Mouse (Mus musculus) embryonic stem cell, embryonic (primary cell): ENCODE data around the gene Josd1.

Experiments used
- CTCF ChIA-PET, 4 experiments: fragments of 300-600 bp in 2 of 4; fragments of 350-600 bp in 2 of 4; sonication (Branson Sonifier 250); formaldehyde crosslinking; loops; one replicate each; lab custom pipeline; 2022; ENCODE audit warnings: inconsistent platforms in 2 of 4; lab: Charles Lee
- POLR2A ChIA-PET, 4 experiments: fragments of 300-600 bp in 2 of 4; fragments of 350-600 bp in 2 of 4; sonication (Branson Sonifier 250); formaldehyde crosslinking; loops; one replicate each; lab custom pipeline; 2022; ENCODE audit warnings: antibody characterized with exemption in 4 of 4, inconsistent platforms in 1 of 4; lab: Charles Lee

Josd1 gene

DNA sequence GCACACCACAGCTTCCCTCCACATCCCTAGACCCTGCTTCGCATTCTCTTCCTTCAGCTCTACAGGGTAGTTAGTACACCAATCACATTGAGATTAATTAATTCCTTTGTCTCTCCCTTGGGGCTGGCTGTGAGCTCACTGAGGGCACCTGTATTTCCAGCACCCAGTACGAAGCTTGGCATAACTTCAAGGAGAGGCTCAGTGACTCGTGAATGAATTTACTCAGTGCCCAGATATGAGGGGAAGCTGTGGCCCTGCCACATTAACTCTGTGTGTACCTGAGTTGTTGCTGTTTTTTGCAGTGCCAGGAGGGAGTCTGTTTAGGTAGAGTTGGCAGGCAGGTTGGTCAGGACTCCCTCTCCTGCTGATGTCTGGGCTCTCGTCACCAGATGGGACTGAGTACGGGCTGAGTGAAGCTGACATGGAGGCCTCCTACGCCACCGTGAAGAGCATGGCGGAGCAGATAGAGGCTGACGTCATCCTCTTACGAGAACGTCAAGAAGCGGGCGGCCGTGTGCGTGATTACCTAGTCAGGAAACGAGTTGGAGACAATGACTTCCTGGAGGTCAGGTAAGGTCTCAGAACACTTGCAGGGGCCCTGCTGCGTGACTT lies 19.0 kb upstream of the Josd1 start:
- CTCF ChIA-PET: interaction anchor here in 3 of 4 experiments (0.5 to 1.9 kb wide), 4 partner anchors 9 to 359 kb away, joined by 3 to 12 read pairs (median 7); no protein-coding TSS in a partner anchor
- POLR2A ChIA-PET: interaction anchor here in 3 of 4 experiments (0.7 to 5.7 kb wide), 12 partner anchors 7 to 43 kb away, joined by 3 to 76 read pairs (median 4); partner anchors contain the start of gene Gtpbp1 (in 1 of the 3)

DNA sequence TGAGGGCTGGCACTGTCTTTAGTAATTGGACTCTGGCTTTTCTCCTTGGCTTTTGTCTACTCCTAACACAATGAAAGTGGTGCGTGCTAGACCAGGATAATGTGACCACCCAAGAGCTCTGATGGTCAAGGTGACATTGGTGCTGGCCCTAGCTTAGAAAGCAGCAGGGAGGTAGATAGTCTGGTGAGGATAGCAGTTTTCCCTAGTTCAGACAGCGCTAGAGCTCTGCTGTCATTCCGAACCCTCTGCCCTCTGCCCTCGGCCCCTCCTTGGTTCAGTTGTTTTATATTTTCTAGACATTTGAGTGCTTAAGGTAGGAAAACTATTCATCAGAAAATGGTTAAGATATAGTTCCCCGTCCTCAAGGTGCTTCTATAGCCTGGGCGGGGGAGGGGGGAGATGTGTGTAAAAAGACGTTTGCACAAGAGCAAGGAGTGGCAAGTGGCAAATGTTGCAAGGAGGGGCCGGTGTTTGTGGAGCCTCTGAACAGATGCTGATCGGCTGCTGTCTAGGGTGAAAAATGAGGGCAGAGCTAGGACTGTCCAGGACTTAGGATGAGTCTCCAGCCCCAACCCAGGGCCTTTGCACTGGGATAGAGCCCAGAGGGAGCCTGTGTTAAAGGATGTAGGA lies 10.0 kb upstream of the Josd1 start:
- POLR2A ChIA-PET: interaction anchor here in 3 of 4 experiments (0.5 to 8.3 kb wide), 19 partner anchors 10 to 86 kb away, joined by 3 to 76 read pairs (median 5); partner anchors contain the start of genes Fam227a (in 1 of the 3) and Josd1 (in 1 of the 3)
- CTCF ChIA-PET: interaction anchor here in 3 of 4 experiments (0.6 to 3.5 kb wide), 9 partner anchors 9 to 253 kb away, joined by 3 to 26 read pairs (median 3); no protein-coding TSS in a partner anchor

DNA sequence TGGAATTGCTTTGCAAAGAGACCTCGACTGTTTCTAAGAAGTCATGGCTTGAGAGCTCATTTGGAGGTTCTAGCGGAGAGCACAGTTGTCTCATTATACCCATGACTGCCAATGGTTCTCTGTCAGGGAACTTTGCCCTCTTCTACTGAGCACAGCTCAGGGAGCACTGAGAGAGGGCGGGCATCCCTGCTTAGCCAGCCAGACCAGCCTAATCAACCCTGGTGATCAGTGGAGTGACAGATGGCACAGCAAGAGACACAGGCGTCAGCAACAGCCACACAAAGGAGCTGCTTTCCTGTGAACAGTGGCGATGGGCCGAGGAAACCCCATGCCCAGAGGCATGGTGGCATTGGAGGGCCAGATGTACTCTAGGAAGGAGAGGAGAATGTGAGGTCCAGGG lies 9.3 kb upstream of the Josd1 start:
- CTCF ChIA-PET: interaction anchor here in 2 of 4 experiments (0.7 to 3.5 kb wide), 6 partner anchors 9 to 191 kb away, joined by 3 to 26 read pairs (median 3); no protein-coding TSS in a partner anchor

DNA sequence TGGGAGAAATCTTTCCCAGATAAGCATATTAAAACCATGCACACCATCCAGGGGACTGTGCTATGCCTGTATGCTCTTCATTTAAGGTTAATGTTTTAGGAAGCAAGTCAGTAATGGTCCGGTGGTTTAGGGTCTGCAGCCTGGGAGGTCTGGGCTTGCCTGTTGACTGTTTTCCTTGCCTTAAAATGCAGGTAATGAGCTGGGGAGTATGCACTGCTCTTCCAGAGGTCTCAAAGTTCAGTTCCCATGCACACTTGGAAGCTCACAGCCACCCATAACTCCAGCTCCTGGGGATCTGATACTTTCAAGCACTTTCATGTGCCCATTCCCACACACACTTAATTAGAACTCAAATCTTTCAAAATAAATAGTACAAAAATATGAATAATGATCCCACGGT lies 8.8 kb upstream of the Josd1 start:
- CTCF ChIA-PET: interaction anchor here in 2 of 4 experiments (0.5 to 3.5 kb wide), 5 partner anchors 10 to 1858 kb away, joined by 3 to 26 read pairs (median 7); no protein-coding TSS in a partner anchor
- POLR2A ChIA-PET: interaction anchor here in 3 of 4 experiments (0.6 to 8.3 kb wide), 13 partner anchors 9 to 496 kb away, joined by 3 to 76 read pairs (median 4); partner anchors contain the start of gene Josd1 (in 1 of the 3)

More for the DNA sequence above, 9.3 kb upstream of the Josd1 start:
- POLR2A ChIA-PET: interaction anchor here in 2 of 4 experiments (0.9 to 8.3 kb wide), 18 partner anchors 9 to 87 kb away, joined by 3 to 76 read pairs (median 5); partner anchors contain the start of genes Fam227a (in 1 of the 2) and Josd1 (in 1 of the 2)

DNA sequence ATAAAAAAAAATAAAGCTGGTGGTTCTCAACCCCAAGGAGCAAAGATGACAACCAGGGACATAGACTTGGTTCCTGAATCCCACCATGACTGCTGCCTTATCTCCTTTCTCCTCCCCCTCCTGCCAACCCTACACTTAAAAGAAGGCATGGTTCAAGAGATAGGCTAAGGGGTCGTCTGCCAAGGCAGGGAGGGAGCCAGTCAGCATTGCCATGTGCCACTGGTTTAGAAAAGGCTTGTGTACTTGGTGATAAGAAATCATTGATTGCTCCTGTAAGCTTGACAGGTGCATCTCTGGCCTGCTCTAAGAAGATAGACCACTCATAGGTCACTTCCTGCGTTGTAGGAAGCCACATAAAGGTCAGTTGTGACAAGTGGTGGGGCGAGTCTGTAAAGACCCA lies 7.8 kb upstream of the Josd1 start:
- ChIA-PET POLR2A (interaction anchor here in 2 of 4 experiments (1.7 to 8.3 kb wide), 5 partner anchors 12 to 30 kb away, joined by 4 to 76 read pairs (median 16); no protein-coding TSS in a partner anchor), CTCF (interaction anchor here in 1 of 4 experiments (1.0 kb wide), 1 partner anchor 37 kb away, joined by 3 read pairs; the partner anchor contains the start of gene Fam227a)

DNA sequence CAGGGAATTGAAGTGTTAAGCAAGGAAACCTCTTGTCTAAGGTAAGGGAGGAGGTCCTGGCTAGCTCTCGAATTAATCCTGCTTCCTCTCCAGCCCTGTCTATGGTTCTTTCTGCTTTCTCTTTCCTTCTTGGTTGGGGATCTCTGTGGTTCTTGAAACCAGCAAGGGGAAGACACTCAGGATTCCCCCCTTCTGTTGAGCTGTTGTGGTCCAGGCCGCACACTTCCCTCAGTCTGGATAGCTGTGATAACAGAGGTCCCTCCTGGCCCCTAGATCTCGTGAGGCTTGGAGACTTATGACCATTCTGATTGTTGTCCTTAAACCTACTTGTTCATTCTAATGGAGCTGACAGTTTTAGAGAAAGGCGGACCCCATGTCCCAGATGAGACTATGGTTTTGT lies 6.8 kb upstream of the Josd1 start:
- CTCF ChIA-PET: interaction anchor here in 1 of 4 experiments (0.6 to 1.0 kb wide), 2 partner anchors 36 to 1498 kb away, joined by 3 read pairs; partner anchors contain the start of gene Fam227a
- POLR2A ChIA-PET: interaction anchor here in 2 of 4 experiments (1.2 to 8.3 kb wide), 6 partner anchors 13 to 35 kb away, joined by 3 to 76 read pairs (median 5); partner anchors contain the start of genes Cby1 (in 1 of the 2) and Fam227a (in 1 of the 2)

DNA sequence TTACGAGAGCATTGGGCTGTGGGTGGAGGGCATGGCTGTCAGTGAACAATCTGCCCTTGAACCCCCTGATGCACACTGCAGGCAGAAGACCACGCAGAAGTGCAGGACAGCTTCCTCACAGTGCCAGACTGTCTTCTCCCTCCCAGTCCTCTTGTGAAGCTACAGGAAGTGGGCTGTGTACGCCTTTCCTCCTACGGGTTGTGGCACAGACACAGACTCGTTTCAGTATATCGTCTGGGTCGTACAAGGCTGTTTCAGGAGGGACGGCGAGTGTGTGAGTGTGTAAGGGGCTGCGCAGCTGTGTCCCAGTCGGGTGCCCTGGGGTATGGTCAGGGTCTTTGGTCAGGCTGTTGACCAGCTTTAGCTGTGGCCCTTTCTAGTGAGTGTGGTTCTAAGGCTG lies 6.0 kb upstream of the Josd1 start:
- ChIA-PET POLR2A (interaction anchor here in 2 of 4 experiments (0.9 to 8.3 kb wide), 10 partner anchors 13 to 249 kb away, joined by 3 to 76 read pairs (median 4); partner anchors contain the start of genes Cby1 (in 1 of the 2) and Fam227a (in 1 of the 2)), CTCF (no interaction called here)

DNA sequence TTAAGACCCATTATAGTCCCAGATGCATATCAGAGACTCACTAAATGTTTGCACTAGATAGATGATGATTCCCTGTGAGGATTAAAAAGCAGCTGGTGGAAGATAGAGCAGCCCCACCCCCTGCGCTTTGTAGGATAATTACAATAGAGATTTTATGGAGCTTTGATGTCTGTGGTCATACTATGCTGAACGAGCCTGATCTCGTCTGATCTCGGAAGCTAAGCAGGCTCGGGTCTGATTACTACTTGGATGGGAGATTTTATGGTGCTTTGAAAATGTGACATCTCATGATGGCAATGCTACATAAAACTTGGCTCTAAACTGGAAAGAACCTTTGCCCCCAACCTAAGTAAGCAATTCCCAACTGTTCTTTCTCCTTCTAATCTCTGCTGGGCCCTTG lies 4.6 kb upstream of the Josd1 start:
- CTCF ChIA-PET: interaction anchor here in 1 of 4 experiments (0.6 to 1.0 kb wide), 2 partner anchors 56 to 366 kb away, joined by 3 to 6 read pairs; no protein-coding TSS in a partner anchor
- POLR2A ChIA-PET: interaction anchor here in 2 of 4 experiments (1.0 to 8.3 kb wide), 7 partner anchors 11 to 52 kb away, joined by 3 to 76 read pairs (median 5); partner anchors contain the start of genes Cby1 (in 1 of the 2) and Fam227a (in 1 of the 2)

DNA sequence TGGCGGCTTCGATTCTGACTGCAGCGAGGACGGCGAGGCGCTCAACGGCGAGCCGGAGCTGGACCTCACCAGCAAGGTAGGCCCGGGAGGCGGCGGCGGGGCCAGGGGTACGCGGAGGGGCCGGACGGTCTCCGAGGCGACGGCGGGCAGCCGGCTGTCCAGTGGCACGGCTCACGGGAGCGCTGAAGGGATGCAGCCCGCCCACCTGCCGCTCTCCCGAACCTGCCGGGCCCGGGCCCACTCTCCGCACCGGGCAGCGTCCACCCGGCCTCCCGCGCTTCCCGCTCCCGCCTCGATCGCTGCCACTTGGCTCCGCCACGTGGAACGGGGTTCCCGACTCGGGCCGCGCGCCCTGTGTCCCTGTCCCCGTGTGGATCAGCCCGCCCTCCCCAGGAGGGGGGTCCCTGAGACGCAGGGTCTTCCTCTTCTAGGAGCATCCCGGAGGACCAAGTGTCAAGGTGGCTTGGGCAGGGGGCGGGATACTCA lies 3.3 kb upstream of the Josd1 start:
- CTCF ChIA-PET: interaction anchor here in 3 of 4 experiments (0.6 to 1.2 kb wide), 14 partner anchors 17 to 652 kb away, joined by 3 to 6 read pairs (median 3); partner anchors contain the start of genes Fam227a (in 1 of the 3) and Mief1 (in 1 of the 3)
- POLR2A ChIA-PET: interaction anchor here in 3 of 4 experiments (0.5 to 1.7 kb wide), 95 partner anchors 8 to 1682 kb away, joined by 3 to 19 read pairs (median 4); partner anchors contain the start of genes Cby1 (in 3 of the 3), Fam227a (in 3 of the 3), Tomm22 (in 3 of the 3) and Atf4 (in 2 of the 3)

DNA sequence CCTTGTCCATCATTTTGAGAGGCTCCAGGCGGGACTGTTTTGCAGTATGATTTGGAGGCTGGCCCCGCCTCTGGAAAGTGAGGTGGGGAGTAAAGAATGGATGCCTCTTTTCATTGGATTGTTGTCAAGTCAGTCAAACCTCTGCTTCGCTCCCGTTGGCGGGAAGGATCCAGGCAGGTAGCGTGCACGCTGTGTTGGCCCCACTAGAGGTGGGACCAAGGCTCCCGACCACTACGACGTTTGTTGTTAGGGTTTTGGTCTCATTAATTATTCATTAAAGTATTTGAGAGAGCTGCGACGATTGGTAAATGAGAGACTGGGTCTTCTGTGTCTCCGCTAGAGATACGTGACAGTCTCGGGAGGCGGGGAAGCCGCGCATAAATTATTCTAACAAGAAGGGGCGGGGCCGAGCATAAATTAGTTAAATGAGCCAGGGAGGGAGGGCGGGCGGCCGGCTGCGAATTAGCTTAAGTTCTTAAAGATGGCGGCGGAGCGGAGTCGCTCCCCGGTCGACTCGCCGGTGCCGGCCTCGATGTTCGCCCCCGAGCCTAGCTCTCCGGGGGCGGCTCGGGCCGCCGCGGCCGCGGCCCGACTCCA lies 2.8 kb upstream of the Josd1 start, which contains the start of gene Gtpbp1:
TSS of gene Gtpbp1 (plus strand) at position 420 of the 597 bp plus-strand sequence.
- CTCF ChIA-PET: interaction anchor here in 3 of 4 experiments (0.6 to 1.2 kb wide), 15 partner anchors 18 to 652 kb away, joined by 3 to 6 read pairs (median 3); partner anchors contain the start of genes Fam227a (in 1 of the 3) and Mief1 (in 1 of the 3)
- POLR2A ChIA-PET: interaction anchor here in 3 of 4 experiments (0.5 to 1.7 kb wide), 102 partner anchors 9 to 1720 kb away, joined by 3 to 19 read pairs (median 4); partner anchors contain the start of genes Cby1 (in 3 of the 3), Fam227a (in 3 of the 3), Tomm22 (in 3 of the 3) and Atf4 (in 2 of the 3)

DNA sequence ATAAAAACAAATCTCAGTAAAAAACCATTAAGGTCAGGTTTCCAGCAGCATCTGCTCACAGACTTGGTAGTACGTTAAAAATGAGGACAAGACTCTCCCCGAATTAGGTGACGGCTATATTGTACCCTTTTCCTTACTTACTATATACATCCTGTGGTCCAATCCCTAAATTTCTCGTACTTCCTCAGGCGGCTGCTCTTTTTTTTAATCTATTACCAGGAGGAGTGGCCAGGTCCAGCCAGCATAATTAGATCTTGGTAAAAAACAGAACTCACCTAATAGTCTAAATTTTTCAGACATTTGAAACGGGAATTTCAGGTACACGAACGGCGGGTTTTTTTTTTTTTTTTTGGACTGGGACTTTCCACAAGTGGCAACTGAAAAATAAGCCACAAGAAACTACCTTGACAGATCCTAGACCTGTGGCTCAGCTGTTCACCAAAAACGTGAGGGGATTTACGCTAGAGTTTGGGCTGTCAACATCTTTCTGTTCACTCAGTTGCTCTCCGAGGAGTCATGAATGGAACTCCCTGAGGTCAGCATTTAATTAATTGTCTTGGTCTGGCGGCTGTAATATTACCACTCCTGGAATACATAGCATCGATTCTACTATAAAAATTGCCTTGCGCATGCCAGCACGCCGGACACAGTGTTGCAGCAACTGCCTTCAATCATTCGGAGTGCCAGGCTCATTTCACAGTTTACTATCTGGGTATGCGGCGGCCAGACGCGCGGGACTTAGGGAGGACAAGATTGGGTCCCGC lies 2.1 kb upstream of the Josd1 start:
- ChIA-PET CTCF (interaction anchor here in 3 of 4 experiments (0.6 to 1.2 kb wide), 9 partner anchors 19 to 544 kb away, joined by 3 to 6 read pairs (median 3); partner anchors contain the start of genes Fam227a (in 1 of the 3) and Mief1 (in 1 of the 3)), POLR2A (interaction anchor here in 3 of 4 experiments (0.6 to 1.7 kb wide), 86 partner anchors 8 to 1719 kb away, joined by 3 to 19 read pairs (median 4); partner anchors contain the start of genes Cby1 (in 3 of the 3), Fam227a (in 3 of the 3), Tomm22 (in 3 of the 3) and Atf4 (in 2 of the 3))

DNA sequence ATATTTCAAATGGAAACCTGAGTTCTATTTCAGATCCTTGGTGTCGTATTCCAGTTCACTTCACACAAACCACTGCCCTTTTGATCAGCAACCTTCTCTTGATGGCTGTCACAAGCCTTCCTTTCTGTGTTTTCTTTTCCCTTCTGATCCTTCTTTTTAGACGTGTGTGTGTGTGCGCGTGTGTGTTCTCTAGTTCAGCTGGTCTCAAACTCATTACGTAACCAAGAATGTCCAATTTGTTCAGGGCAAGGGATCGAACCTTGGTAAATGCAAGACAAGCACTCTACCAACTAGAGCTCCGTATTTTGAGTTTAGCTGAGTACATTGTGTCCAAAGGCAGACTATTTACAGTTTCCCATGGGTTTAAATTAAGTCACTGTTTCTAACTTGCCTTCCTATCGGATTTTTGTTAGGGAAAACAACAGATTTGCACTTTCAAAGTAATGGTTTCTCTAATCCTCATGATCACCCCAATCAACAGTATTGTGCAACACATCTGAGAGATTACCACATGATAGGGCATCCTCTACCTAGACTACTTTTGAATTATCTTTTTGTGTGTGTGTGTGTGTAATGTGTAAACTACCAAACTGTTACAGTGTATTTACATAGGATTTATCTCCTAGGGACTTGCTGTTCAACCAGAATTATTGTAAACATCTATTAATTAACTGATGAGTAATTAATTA lies 693 bp upstream of the Josd1 start:
- ChIA-PET CTCF (interaction anchor here in 2 of 4 experiments (0.7 to 1.5 kb wide), 5 partner anchors 9 to 144 kb away, joined by 3 to 6 read pairs (median 4); partner anchors contain the start of genes Cby1 (in 1 of the 2) and Fam227a (in 1 of the 2)), POLR2A (interaction anchor here (0.5 to 2.3 kb wide), 58 partner anchors 8 to 1022 kb away, joined by 3 to 18 read pairs (median 3); partner anchors contain the start of genes Cby1 (in 3 of the 4), Ddx17 (in 3 of the 4), Fam227a (in 3 of the 4) and Tomm22 (in 2 of the 4))

DNA sequence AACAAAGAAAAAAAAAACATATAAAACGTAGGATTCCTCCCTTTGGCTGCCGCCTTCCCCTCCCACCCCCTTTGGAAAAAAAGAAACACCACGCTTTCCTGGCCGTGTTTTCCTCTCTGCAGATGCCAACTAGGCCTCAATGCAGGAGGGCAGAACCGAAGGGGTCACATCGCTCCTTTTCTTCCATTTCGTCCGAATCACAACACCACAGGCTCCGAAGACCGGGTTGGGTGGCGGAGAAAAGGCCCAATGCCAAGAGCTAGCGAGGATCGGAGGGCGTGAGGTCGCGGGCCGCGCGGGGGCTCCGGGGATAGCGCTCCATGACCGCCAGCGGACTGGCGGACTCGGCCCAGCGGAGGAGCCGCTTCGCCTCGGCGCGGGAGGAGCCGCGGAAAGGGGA lies 544 bp downstream of the Josd1 start:
- ChIA-PET POLR2A (interaction anchor here in 3 of 4 experiments (0.6 to 2.3 kb wide), 39 partner anchors 9 to 573 kb away, joined by 3 to 18 read pairs (median 4); partner anchors contain the start of genes Cby1 (in 3 of the 3), Fam227a (in 3 of the 3), Cbx7 (in 1 of the 3) and Dmc1 (in 1 of the 3)), CTCF (interaction anchor here in 1 of 4 experiments (1.2 to 1.5 kb wide), 2 partner anchors 29 to 146 kb away, joined by 5 to 6 read pairs; partner anchors contain the start of genes Cby1 and Fam227a)
